Mouse (Mus musculus) stomach, postnatal 0 days (tissue): ENCODE measurements at regions not wholly inside any gene's neighbourhood (a gene's known extent, or its start where the extent isn't known, plus 50 kb on each side); places are given as distances from the start of the nearest gene placed in this dataset.

Source experiments
- ATAC-seq: fragments of 200-750 bp; cut with Nextera tagmentation; 2 replicates; pipeline ENCODE4 v1.8.0; 2017; ENCODE audit not compliant: low FRiP score, low TSS enrichment
- DNase-seq: peaks from one replicate; pipeline ENCODE4 v3.0.0-alpha.2; 2016; ENCODE audit warnings: low spot score
- H3K27ac ChIP-seq: fragments of 300-500 bp; sonication (generic); replicated peaks from 2 replicates; pipeline ENCODE4 v1.5.1; 2014; ENCODE audit warnings: mild to moderate bottlenecking, control low read depth
- H3K27me3 ChIP-seq: fragments of 300-500 bp; sonication (generic); 2 replicates; pipeline ENCODE4 v1.6.1; 2014; ENCODE audit warnings: low read length; ENCODE audit not compliant: control insufficient read depth, insufficient read depth
- H3K36me3 ChIP-seq: fragments of 300-500 bp; sonication (generic); 2 replicates; pipeline ENCODE4 v1.6.1; 2014; ENCODE audit warnings: low read length, mixed read lengths; ENCODE audit not compliant: control insufficient read depth, insufficient read depth
- H3K4me1 ChIP-seq: fragments of 300-500 bp; sonication (generic); replicated peaks from 2 replicates; pipeline ENCODE4 v1.6.1; 2014; ENCODE audit warnings: antibody characterized with exemption; ENCODE audit not compliant: control insufficient read depth, insufficient read depth
- H3K4me2 ChIP-seq: fragments of 300-500 bp; sonication (generic); replicated peaks from 2 replicates; pipeline ENCODE4 v1.6.1; 2014; ENCODE audit warnings: low read depth, mild to moderate bottlenecking, control low read depth, moderate library complexity
- H3K4me3 ChIP-seq: fragments of 300-500 bp; sonication (generic); 2 replicates; pipeline ENCODE4 v1.5.1; 2014; ENCODE audit warnings: low read depth, low read length, control low read depth
- H3K9ac ChIP-seq: fragments of 300-500 bp; sonication (generic); 2 replicates; pipeline ENCODE4 v1.6.1; 2014; ENCODE audit warnings: mild to moderate bottlenecking, low read length, control low read depth, mixed read lengths
- H3K9me3 ChIP-seq: fragments of 300-500 bp; sonication (generic); 2 replicates; pipeline ENCODE4 v1.6.1; 2016; ENCODE audit warnings: low read length; ENCODE audit not compliant: control insufficient read depth
- CTCF ChIP-seq: IDR thresholded peaks from 2 replicates; pipeline ENCODE4 v1.5.1; 2016; ENCODE audit warnings: antibody characterized with exemption, low read depth, mild to moderate bottlenecking, moderate library complexity
- EP300 ChIP-seq: optimal IDR thresholded peaks from 2 replicates; pipeline ENCODE3; 2016; ENCODE audit warnings: antibody characterized with exemption
- WGBS: fragments of 180-500 bp; shearing (Covaris S2); extraction: QIAGEN DNeasy Blood & Tissue Kit; methylation state at CpG from one replicate; pipeline ENCODE4 v1.1.7; 2014; 5-methylcytosine and 5-hydroxymethylcytosine counted together

- 68% methylated on average over 3 of the region's 3 CpGs for WGBS
Measured at GRCm38 (mm10) chr8:116265591-116265990, 239.2 kb upstream of the Dynlrb2 start.

DNA sequence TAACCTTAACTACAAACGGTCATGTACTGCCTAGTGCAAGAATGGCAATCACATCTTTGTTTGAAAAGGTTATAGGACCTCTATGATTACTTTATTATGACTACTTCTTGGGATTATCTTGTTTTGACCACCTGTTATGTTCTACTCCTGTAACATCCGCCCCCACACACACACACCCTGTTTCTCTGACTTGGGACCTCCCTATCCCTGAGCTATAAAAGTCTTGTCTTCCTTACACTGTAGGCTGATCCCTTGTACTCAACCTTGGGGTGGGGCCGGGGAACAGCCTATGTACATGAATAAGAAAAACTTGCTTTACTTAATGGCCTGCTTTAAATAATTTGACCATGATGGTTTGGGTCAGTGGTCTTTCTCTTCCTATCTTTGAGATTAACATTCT is 240.7 kb upstream of the Dynlrb2 start:
- Histone ChIP-seq H3K9me3 (no peaks in the 10 kb centered on the region), H3K27me3 (no peaks in the 10 kb centered on the region), H3K4me3 (no peak overlapping the region), H3K9ac (no peak overlapping the region), H3K27ac (no peak overlapping the region), H3K4me2 (no peak overlapping the region), H3K36me3 (no peaks in the 10 kb centered on the region), H3K4me1 (no peaks in the 10 kb centered on the region)
- TF ChIP-seq EP300 (no peak), CTCF (no peak)
- ATAC-seq (no peak), DNase-seq (no peak)
- 82% methylated on average over 3 of the region's 3 CpGs for WGBS

More at GRCm38 (mm10) chr8:116265591-116265990, 239.2 kb upstream of the Dynlrb2 start:
- no peak overlapping the region for H3K9ac ChIP-seq
- no peaks in the 10 kb centered on the region for H3K27me3 ChIP-seq
- no peak overlapping the region for H3K4me3 ChIP-seq
- TF ChIP-seq CTCF: no peak
- TF ChIP-seq EP300: no peak
- H3K36me3 ChIP-seq: no peaks in the 10 kb centered on the region
- H3K27ac ChIP-seq: no peak overlapping the region
- ATAC-seq (peak; percentile 66; the same call in 1 of the 2 replicates), DNase-seq (peak; percentile 19)
- no peaks in the 10 kb centered on the region for H3K9me3 ChIP-seq
- no peak overlapping the region for H3K4me2 ChIP-seq
- no peaks in the 10 kb centered on the region for H3K4me1 ChIP-seq

- Histone ChIP-seq H3K9me3 (no peaks in the 10 kb centered on the region), H3K4me2 (no peak overlapping the region), H3K27me3 (no peaks in the 10 kb centered on the region), H3K4me1 (no peaks in the 10 kb centered on the region), H3K9ac (no peak overlapping the region), H3K4me3 (no peak overlapping the region), H3K27ac (no peak overlapping the region), H3K36me3 (no peaks in the 10 kb centered on the region)
- DNase-seq (no peak), ATAC-seq (no peak)
- TF ChIP-seq CTCF: no peak
- TF ChIP-seq EP300: no peak
- 40% methylated on average over 2 of the region's 2 CpGs for WGBS
Measured at GRCm38 (mm10) chr8:116261286-116261685, 243.5 kb upstream of the Dynlrb2 start.

GRCm38 (mm10) chr8:116255398-116255797 is 249.4 kb upstream of the Dynlrb2 start:
- no peak overlapping the region for H3K9ac ChIP-seq
- H3K4me2 ChIP-seq: no peak overlapping the region
- no peaks in the 10 kb centered on the region for H3K9me3 ChIP-seq
- ATAC-seq (no peak), DNase-seq (no peak)
- no peaks in the 10 kb centered on the region for H3K36me3 ChIP-seq
- WGBS: 48% methylated on average over 5 of the region's 5 CpGs
- no peak overlapping the region for H3K4me3 ChIP-seq
- TF ChIP-seq EP300: no peak
- no peak for TF ChIP-seq CTCF
- H3K27ac ChIP-seq: no peak overlapping the region
- no peaks in the 10 kb centered on the region for H3K27me3 ChIP-seq
- no peaks in the 10 kb centered on the region for H3K4me1 ChIP-seq

- no peak overlapping the region for H3K27ac ChIP-seq
- TF ChIP-seq CTCF (no peak), EP300 (no peak)
- no peak for ATAC-seq
- 31% methylated on average over 7 of the region's 7 CpGs for WGBS
- no peaks in the 10 kb centered on the region for H3K4me1 ChIP-seq
- H3K4me2 ChIP-seq: no peak overlapping the region
- H3K36me3 ChIP-seq: no peaks in the 10 kb centered on the region
- H3K27me3 ChIP-seq: no peaks in the 10 kb centered on the region
- H3K4me3 ChIP-seq: no peak overlapping the region
- no peaks in the 10 kb centered on the region for H3K9me3 ChIP-seq
- DNase-seq: no peak
- no peak overlapping the region for H3K9ac ChIP-seq
Measured at GRCm38 (mm10) chr8:116252455-116253216, 252.1 kb upstream of the Dynlrb2 start.

DNA sequence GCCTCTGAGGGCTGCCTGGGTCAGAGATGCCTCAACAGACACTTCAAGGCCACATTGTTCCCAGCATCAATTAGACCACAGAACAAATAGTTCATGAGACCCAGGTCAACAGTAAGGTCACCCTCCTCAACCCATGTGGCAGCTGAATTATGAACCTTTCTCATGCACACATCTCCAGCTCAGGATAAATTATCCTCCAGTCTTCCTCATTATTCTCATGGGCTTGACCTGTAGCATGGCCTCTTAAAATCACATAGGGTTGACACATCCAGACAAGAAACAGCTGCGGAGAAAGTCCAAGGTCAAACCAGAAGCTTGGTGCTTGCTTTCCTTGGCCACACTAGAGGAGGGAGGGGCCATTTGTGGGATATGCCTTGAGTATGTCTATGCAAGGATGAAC is 256.4 kb upstream of the Dynlrb2 start:
- no peak overlapping the region for H3K4me3 ChIP-seq
- TF ChIP-seq CTCF (no peak), EP300 (no peak)
- WGBS: 73% methylated on average over 1 of the region's 1 CpGs
- H3K27ac ChIP-seq: no peak overlapping the region
- H3K9me3 ChIP-seq: no peaks in the 10 kb centered on the region
- no peaks in the 10 kb centered on the region for H3K36me3 ChIP-seq
- no peaks in the 10 kb centered on the region for H3K4me1 ChIP-seq
- no peaks in the 10 kb centered on the region for H3K27me3 ChIP-seq
- ATAC-seq (no peak), DNase-seq (no peak)
- H3K9ac ChIP-seq: no peak overlapping the region
- H3K4me2 ChIP-seq: no peak overlapping the region
